Mouse (Mus musculus) thymus, adult 18-20 months (tissue): Measurements from ENCODE around the gene Cdkn1b.

Experiments
- DNase-seq, 2 experiments: peaks; one replicate each; pipeline ENCODE4 v3.0.0; 2022; ENCODE audit warnings: mixed read lengths in 2 of 2

The Cdkn1b gene

GRCm38 (mm10) chr6:134903891-134904884 is 16.0 kb upstream of the Cdkn1b start:
- DNase-seq: no peak

GRCm38 (mm10) chr6:134905811-134906210 is 14.4 kb upstream of the Cdkn1b start:
- no peak for DNase-seq

- DNase-seq: no peak
Measured at GRCm38 (mm10) chr6:134914523-134914922, 5.7 kb upstream of the Cdkn1b start.

DNA sequence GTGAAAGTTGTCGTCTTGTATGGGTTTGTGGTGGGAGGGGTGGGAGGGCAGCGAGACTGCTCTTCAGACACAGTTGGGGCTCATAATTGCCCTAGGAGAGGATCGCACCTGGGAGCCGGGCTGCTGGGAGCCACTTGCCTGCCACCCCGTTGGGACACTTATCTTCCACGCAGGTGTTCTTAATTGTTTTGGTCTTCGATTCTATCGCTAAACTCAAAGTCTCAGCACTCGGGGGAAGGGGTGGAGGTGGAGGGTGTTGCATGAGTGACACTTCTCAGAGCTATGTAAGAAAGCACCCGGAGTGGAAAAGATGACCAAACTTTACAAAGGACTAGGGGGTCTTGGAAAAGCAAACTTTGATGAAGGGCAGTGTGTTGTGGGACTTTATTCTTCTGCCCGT is 3.6 kb upstream of the Cdkn1b start:
- DNase-seq: peak; percentile 60 to 71

DNA sequence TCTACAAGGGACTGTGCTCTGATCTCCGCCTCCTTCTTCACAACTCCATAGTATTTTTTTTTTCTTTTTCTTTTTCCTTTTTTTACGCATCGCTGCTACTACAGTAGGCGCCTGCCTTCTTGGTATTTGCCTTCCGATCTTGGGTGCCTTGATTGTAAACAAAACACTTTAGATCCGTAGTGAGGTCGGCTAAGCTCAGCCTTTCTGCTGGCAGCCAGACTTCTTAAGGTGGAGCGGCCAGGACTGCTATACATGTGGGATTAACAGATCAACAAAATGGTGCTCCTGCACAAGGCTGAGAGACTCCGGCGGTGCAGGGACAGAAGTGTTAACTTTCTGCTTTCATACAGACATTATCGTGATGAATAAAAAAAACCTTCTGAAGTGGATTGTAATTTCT is 3.1 kb upstream of the Cdkn1b start:
- peak; percentile 47 to 67 for DNase-seq

DNA sequence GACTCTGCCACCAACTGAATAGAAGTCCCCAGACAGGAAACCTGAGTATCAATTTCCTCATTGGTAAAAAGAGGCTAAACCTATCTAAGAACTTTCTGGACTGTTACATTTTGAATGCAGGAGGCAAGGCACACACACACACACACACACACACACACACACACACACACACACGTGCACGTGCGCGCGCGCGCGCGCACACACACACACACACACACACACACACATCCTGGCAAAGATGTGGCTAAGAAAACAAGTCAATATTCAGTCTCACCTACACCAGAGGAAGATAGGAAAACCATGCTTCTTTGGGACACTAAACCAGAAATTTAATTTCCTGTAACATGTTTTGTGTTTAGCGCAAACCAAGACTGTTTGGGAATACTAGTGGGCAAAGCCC is 1.4 kb upstream of the Cdkn1b start:
- no peak for DNase-seq

GRCm38 (mm10) chr6:134919511-134920189 is 551 bp upstream of the Cdkn1b start:
- DNase-seq: peak in 1 of 2 experiments; percentile 60

- peak; percentile 59 for DNase-seq
Measured at GRCm38 (mm10) chr6:134921014-134921694, 953 bp downstream of the Cdkn1b start.

DNA sequence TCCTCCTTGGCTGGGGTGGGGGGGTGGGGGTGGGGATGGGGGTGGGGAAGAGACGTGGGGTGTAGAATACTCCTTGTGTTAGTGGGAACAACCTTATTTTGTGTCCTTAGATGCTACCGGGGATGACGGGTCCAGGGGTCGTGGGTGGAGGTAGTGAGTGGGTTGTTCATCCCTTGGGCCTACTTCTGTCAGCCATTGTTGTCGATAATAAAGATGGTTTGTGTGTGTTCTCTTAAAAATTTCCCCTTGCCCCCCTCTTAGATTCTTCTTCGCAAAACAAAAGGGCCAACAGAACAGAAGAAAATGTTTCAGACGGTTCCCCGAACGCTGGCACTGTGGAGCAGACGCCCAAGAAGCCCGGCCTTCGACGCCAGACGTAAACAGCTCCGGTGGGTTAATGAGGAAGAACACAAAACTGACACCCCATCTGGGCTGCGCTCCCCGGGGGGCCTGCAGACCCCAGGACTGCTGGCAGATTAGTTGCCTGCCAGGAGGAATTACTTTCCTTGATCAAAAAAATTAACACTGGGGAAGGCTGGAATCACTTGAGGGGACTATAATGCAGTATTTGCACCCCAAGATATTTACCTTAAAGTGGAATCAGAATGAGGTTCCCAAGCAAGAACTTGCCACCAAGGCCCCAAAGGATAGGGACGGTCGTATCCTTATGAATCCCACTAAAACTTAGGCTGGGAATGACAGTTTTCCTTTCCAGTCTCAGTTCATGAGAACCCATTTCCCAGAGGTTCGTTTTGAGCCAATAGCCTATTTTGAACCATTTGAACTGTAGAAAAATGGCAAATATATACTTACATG is 1.7 kb downstream of the Cdkn1b start:
- DNase-seq: no peak

- no peak for DNase-seq
Measured at GRCm38 (mm10) chr6:134922511-134923195, 2.5 kb downstream of the Cdkn1b start.

- no peak for DNase-seq
Measured at GRCm38 (mm10) chr6:134923670-134924069, 3.5 kb downstream of the Cdkn1b start.

DNA sequence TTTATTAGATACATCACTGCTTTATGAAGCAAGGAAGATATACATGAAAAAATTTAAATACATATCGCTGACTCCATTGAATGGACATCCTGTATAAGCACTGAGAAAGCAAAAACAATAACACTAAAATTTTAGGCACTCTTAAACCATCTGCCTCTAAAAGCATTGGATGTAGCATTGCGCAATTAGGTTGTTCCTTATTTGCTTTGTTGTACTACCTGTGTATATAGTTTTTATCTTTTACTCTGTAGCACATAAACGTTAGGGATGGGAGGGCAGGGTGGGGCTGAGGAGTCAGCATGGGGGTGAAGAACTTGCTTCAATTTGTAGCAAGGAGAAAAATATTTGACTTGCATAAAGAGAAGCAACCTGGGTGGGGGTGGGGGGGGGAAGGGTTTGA is 4.1 kb downstream of the Cdkn1b start:
- DNase-seq: no peak

- DNase-seq: no peak
Measured at GRCm38 (mm10) chr6:134925673-134926337, 5.6 kb downstream of the Cdkn1b start.

DNA sequence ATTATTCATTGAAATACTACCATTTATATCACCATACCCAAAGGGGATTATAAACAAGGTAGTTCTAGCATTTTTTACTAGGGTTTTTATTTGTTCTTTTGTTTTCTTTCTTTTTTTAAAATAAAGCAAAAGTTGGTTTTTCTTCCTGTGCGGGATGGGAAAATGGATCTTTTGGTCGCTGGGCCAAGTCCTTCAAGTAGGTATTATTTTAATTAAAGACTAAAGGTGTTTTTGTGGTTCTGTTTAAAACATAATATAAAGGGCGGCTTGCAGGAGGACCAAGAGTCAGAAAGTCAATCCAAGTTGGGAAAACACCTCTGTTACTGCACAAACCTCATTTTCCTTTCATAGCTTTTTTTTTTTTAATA is 6.1 kb downstream of the Cdkn1b start:
- DNase-seq: no peak

DNA sequence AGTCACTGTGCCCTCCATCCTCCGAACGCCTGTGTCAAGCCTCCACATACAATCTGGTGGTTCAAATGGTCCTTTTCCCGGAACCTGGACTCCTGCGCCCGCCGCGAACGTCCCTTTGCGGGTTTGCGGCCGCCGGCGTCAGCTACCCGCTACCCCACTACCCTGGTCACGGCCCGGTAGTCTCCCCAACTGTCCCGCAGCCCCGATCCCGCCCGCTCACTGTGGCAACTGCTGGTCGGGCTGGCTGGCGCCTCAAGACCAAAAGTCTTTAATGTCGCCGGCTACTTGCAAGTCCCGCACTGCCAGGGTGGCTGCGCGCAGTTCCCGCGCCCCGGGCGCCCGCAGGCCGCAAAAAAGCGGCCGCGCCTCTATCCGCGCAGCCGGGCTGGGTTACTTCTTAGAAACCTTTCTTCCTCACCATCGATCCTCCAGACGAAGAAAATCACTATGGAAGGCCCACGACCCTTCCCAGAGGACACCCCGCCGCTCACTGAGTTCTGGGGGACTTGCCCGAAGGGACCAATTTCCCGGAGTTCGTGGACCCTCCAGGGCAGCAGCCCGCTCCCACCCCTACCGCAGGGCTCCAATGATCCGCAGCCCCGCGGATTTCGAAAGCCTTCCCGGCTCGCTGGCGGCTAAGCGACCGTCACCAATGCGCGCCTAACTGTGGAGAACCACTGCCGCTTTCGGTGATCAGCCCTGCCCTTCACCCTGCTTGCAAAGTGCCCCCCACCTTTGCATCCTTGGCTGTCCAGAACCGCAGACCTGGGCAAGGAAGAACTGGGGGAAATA is 6.8 kb downstream of the Cdkn1b start:
- peak in 1 of 2 experiments; percentile 57 for DNase-seq

DNA sequence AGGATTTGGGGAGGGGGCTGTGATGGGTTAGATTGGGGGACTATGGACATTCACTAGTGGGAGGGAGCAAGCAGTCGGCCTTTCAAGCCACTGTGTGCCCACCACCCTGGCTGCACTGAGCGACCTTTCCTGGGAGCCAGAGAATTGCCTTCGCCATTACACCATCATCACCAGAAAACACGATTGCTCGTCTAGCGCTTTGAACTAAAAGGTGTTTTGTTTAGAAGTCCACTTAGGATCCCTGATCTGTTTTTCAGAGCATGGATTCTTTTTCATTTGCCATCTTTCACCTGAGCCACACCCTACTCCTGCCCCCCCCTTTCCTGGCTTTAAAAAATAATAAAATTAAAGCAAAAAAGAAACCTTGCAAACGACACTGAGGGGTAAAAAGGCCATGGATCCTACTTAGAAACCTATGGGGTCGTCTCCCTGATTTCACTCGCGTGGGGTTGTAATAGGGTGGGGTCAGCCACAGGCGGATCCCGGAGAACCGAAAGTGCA is 7.4 kb downstream of the Cdkn1b start:
- DNase-seq: no peak

DNA sequence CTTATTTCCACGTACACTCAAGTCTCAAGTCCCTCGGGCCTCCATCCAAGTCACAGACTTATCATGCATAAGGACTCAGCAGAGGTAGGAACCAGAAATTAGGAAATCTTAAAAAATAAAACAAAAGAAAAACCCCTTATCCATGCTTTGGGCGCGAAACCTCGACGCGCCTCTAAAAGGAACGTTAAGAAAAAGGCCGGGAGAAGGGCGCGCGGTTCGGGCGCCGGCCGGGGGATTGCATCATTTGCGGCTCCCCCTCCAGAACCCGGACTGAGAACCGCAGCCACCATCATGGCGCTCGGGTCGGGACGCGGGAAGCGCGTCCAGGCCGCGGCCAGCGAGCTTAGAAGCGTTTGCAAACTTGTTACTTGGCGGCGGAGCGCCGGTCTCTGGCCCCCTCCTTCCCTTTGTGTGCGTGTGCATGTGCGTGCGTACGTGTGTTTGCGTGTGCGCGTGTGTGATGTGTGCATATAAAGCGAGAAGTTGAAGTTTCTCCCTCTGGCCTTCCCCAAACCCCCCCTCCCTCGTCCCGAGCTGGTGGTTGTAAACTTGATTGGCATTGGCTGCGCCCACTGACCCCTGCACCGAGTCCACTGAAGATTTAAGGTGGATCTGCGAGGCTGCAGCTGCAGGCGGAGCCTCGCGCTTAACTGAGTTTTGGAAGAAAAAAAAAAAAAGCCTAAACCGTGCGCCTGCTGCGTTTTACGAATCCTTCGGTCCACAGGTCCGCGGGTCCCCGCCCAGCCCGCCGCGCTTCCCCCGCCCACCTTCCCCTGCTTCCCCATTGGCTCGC is 8.1 kb downstream of the Cdkn1b start:
- DNase-seq: peak; percentile 67 to 77

GRCm38 (mm10) chr6:134928889-134929310 is 8.7 kb downstream of the Cdkn1b start:
- peak in 1 of 2 experiments; percentile 55 for DNase-seq

GRCm38 (mm10) chr6:134929926-134930325 is 9.7 kb downstream of the Cdkn1b start:
- DNase-seq: no peak
